Mouse (Mus musculus): ENCODE results near the gene Fam163a. TPM values are rescaled to one million over a fixed set of nuclear protein-coding genes. Genes with fewer than 3 reads are reported as not detected.

Gene Fam163a
- total RNA-seq, 1 experiment = 0.09 TPM

DNA sequence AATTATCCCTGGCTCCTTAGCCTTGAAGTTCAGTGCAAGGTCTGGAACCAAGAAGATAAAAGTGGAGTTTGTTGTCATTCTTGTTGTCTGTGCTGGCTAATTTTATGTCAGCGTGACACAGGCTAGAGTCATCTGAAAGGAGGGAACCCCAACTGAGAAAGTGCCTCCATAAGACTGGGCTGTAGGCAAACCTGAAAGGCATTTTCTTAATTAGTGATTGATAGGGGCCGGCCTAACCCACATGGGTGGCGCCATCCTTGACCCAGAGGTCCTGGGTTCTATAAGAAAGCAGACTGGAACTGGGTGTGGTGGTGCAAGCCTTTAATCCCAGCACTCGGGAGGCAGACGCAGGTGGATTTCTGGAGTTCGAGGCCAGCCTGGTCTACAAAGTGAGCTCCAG is 26.3 kb upstream of the Fam163a start:
- TF ChIP-seq CHD2 (IDR thresholded peaks at IDR 0.05; ENCODE audit: low read depth, low read length) (no peak), HCFC1 (IDR thresholded peaks at IDR 0.05; ENCODE audit: borderline replicate concordance, insufficient read depth, low read length) (no peak), MAFK (IDR thresholded peaks at IDR 0.05; ENCODE audit: insufficient read depth, low read depth, low read length) (no peak), ZNF384 (IDR thresholded peaks at IDR 0.05; ENCODE audit: low read depth, low read length) (no peak), ZC3H11A (IDR thresholded peaks at IDR 0.05; ENCODE audit: borderline replicate concordance, low read depth, low read length) (no peak)
- Histone ChIP-seq H3K4me1 (ENCODE audit: control insufficient read depth in 2 of 2, insufficient read depth in 2 of 2, low read length in 2 of 2, poor library complexity in 1 of 2) (no peaks in the 10 kb centered on the region), H3K36me3 (ENCODE audit: control insufficient read depth, insufficient read depth, low read length, poor library complexity, severe bottlenecking) (no peaks in the 10 kb centered on the region), H3K27ac (ENCODE audit: insufficient read depth, low read depth, low read length, poor library complexity, severe bottlenecking) (no peak overlapping the region), H3K9me3 (ENCODE audit: control insufficient read depth, insufficient read depth, low read depth, low read length) (no peaks in the 10 kb centered on the region), H3K4me3 (ENCODE audit: insufficient read depth in 1 of 2, low read depth in 1 of 2, low read length in 2 of 2, poor library complexity in 1 of 2, severe bottlenecking in 1 of 2) (no peak overlapping the region), H3K9ac (ENCODE audit: insufficient read depth, low read depth, low read length, poor library complexity, severe bottlenecking) (no peak overlapping the region)
- no peak for DNase-seq (ENCODE audit: low read depth, low spot score)
- in situ Hi-C loops (cut with MboI; ENCODE audit: low sequenced_read_pairs in 2 of 2, unreplicated experiment in 2 of 2) = no loop called here

DNA sequence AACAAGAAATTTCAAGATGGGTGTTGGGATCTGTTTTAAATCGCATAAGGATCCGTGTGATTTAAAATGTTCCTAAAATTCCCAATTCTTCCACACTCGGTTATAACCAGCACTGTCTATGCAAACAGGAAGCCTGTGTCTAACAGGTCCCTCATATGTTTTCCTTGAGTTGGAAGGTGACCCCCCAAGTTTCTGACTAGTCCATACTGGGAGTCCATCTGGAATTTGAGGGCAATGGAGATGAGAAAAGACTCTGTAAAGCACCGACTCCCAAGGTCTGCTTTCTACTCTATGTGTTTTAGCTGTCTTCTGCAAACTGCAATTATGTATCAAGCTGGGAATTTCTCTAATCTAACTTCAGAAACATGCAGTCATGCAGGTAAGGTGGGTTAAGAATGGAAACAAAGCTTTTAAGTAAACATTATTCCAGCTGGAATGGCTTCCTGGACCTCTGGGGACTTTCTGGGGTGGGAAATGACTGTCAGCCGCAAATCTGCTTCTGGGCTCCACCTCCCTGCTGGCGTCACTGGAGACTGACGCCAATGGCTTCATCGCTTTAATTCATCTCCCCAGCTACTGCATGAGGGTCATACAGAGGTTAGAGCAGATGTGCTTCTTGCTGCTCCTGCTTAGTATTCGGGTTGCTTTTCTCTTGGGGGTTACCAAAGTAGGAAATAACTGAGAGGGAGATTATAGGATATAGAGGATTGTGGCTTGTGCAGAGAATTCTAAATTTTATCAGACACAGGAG is 25.7 kb upstream of the Fam163a start:
- Histone ChIP-seq H3K4me1 (ENCODE audit: control insufficient read depth in 2 of 2, insufficient read depth in 2 of 2, low read length in 2 of 2, poor library complexity in 1 of 2) (no peaks in the 10 kb centered on the region), H3K36me3 (ENCODE audit: control insufficient read depth, insufficient read depth, low read length, poor library complexity, severe bottlenecking) (no peaks in the 10 kb centered on the region), H3K9me3 (ENCODE audit: control insufficient read depth, insufficient read depth, low read depth, low read length) (no peaks in the 10 kb centered on the region), H3K27ac (ENCODE audit: insufficient read depth, low read depth, low read length, poor library complexity, severe bottlenecking) (no peak overlapping the region), H3K9ac (ENCODE audit: insufficient read depth, low read depth, low read length, poor library complexity, severe bottlenecking) (no peak overlapping the region), H3K4me3 (ENCODE audit: insufficient read depth in 1 of 2, low read depth in 1 of 2, low read length in 2 of 2, poor library complexity in 1 of 2, severe bottlenecking in 1 of 2) (no peak overlapping the region)
- TF ChIP-seq CHD2 (IDR thresholded peaks at IDR 0.05; ENCODE audit: low read depth, low read length) = no peak
- no peak for TF ChIP-seq ZNF384 (IDR thresholded peaks at IDR 0.05; ENCODE audit: low read depth, low read length)
- no peak for TF ChIP-seq ZC3H11A (IDR thresholded peaks at IDR 0.05; ENCODE audit: borderline replicate concordance, low read depth, low read length)
- no peak for TF ChIP-seq HCFC1 (IDR thresholded peaks at IDR 0.05; ENCODE audit: borderline replicate concordance, insufficient read depth, low read length)
- no peak for TF ChIP-seq MAFK (IDR thresholded peaks at IDR 0.05; ENCODE audit: insufficient read depth, low read depth, low read length)
- in situ Hi-C loops (cut with MboI; ENCODE audit: low sequenced_read_pairs in 2 of 2, unreplicated experiment in 2 of 2) = no loop called here
- no peak for DNase-seq (ENCODE audit: low read depth, low spot score)

DNA sequence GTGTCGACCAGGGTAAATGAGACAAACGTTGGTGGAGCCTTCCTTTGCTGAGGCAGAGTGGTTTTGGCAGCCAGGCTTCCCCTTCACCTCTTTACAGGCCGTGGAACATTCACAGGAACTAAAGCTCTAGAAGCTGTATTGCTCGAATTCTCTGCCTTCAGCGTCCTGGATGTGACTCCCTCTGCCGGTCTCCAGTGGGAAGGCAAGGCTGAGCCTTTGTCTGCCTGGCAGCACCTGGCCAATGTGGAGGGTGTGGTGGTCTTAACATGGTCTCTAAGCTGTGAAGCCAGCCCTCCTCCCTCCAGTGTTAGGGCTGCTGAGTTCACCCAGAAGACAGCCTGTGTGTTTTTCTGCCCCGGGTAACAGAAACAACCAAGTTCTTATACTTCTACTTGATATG is 24.6 kb upstream of the Fam163a start:
- no peak for DNase-seq (ENCODE audit: low read depth, low spot score)
- H3K9ac ChIP-seq (ENCODE audit: insufficient read depth, low read depth, low read length, poor library complexity, severe bottlenecking) = no peak overlapping the region
- TF ChIP-seq CHD2 (IDR thresholded peaks at IDR 0.05; ENCODE audit: low read depth, low read length) (no peak), ZC3H11A (IDR thresholded peaks at IDR 0.05; ENCODE audit: borderline replicate concordance, low read depth, low read length) (0 out of 2 replicates have a peak, but pooled peaks have one; percentile 43), MAFK (IDR thresholded peaks at IDR 0.05; ENCODE audit: insufficient read depth, low read depth, low read length) (no peak)
- no peaks in the 10 kb centered on the region for H3K36me3 ChIP-seq (ENCODE audit: control insufficient read depth, insufficient read depth, low read length, poor library complexity, severe bottlenecking)
- H3K9me3 ChIP-seq (ENCODE audit: control insufficient read depth, insufficient read depth, low read depth, low read length) = no peaks in the 10 kb centered on the region
- no peak overlapping the region for H3K27ac ChIP-seq (ENCODE audit: insufficient read depth, low read depth, low read length, poor library complexity, severe bottlenecking)
- no peak overlapping the region for H3K4me3 ChIP-seq (ENCODE audit: insufficient read depth in 1 of 2, low read depth in 1 of 2, low read length in 2 of 2, poor library complexity in 1 of 2, severe bottlenecking in 1 of 2)
- in situ Hi-C loops (cut with MboI; ENCODE audit: low sequenced_read_pairs in 2 of 2, unreplicated experiment in 2 of 2) = no loop called here
- H3K4me1 ChIP-seq (ENCODE audit: control insufficient read depth in 2 of 2, insufficient read depth in 2 of 2, low read length in 2 of 2, poor library complexity in 1 of 2) = no peaks in the 10 kb centered on the region

DNA sequence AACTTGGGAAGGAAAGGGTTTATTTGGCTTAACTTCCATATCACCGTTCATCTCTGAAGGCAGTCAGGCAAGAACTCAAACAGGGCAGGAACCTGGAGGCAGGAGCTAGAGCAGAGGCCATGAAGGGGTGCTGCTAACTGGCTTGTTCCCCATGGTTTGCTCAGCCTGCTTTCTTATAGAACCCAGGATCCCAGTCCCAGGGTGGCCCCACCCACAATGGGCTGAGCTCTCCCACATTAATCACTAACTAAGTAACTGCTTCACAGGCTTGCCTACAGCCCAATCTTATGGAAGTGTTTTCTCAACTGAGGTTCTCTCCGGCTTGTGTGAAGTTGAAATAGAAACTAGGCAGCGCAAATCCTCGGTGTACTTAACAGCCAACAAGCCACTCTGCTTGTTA is 23.9 kb upstream of the Fam163a start:
- H3K9me3 ChIP-seq (ENCODE audit: control insufficient read depth, insufficient read depth, low read depth, low read length) = no peaks in the 10 kb centered on the region
- H3K9ac ChIP-seq (ENCODE audit: insufficient read depth, low read depth, low read length, poor library complexity, severe bottlenecking) = no peak overlapping the region
- TF ChIP-seq ZC3H11A (IDR thresholded peaks at IDR 0.05; ENCODE audit: borderline replicate concordance, low read depth, low read length) (no peak), ZNF384 (IDR thresholded peaks at IDR 0.05; ENCODE audit: low read depth, low read length) (no peak), HCFC1 (IDR thresholded peaks at IDR 0.05; ENCODE audit: borderline replicate concordance, insufficient read depth, low read length) (no peak), CHD2 (IDR thresholded peaks at IDR 0.05; ENCODE audit: low read depth, low read length) (no peak), MAFK (IDR thresholded peaks at IDR 0.05; ENCODE audit: insufficient read depth, low read depth, low read length) (no peak)
- no peak overlapping the region for H3K4me3 ChIP-seq (ENCODE audit: insufficient read depth in 1 of 2, low read depth in 1 of 2, low read length in 2 of 2, poor library complexity in 1 of 2, severe bottlenecking in 1 of 2)
- no peak overlapping the region for H3K27ac ChIP-seq (ENCODE audit: insufficient read depth, low read depth, low read length, poor library complexity, severe bottlenecking)
- no peak for DNase-seq (ENCODE audit: low read depth, low spot score)
- H3K4me1 ChIP-seq (ENCODE audit: control insufficient read depth in 2 of 2, insufficient read depth in 2 of 2, low read length in 2 of 2, poor library complexity in 1 of 2) = no peaks in the 10 kb centered on the region
- in situ Hi-C loops (cut with MboI; ENCODE audit: low sequenced_read_pairs in 2 of 2, unreplicated experiment in 2 of 2) = no loop called here
- H3K36me3 ChIP-seq (ENCODE audit: control insufficient read depth, insufficient read depth, low read length, poor library complexity, severe bottlenecking) = no peaks in the 10 kb centered on the region

All from ES-E14 (cell line).